Mouse (Mus musculus) hindbrain, embryonic 15.5 days (tissue): ENCODE results near the gene Ccl11. TPM values are rescaled to one million over a fixed set of nuclear protein-coding genes. Genes with fewer than 3 reads are reported as not detected.

Source experiments
- ATAC-seq: fragments of 200-750 bp; cut with Nextera tagmentation; 2 replicates; pipeline ENCODE4 v1.8.0; 2017; ENCODE audit warnings: low read depth, moderate number of reproducible peaks, moderate TSS enrichment; ENCODE audit not compliant: low FRiP score
- H3K27ac ChIP-seq: fragments of 300-500 bp; sonication (generic); replicated peaks from 2 replicates; pipeline ENCODE4 v1.5.1; 2015; ENCODE audit warnings: mild to moderate bottlenecking, inconsistent platforms
- H3K27me3 ChIP-seq: fragments of 300-500 bp; sonication (generic); 2 replicates; pipeline ENCODE4 v1.6.1; 2015; ENCODE audit warnings: control low read depth, inconsistent platforms
- H3K36me3 ChIP-seq: fragments of 300-500 bp; sonication (generic); 2 replicates; pipeline ENCODE4 v1.6.1; 2015; ENCODE audit warnings: control low read depth, inconsistent platforms
- H3K4me1 ChIP-seq: fragments of 300-500 bp; sonication (generic); replicated peaks from 2 replicates; pipeline ENCODE4 v1.6.1; 2015; ENCODE audit warnings: control low read depth, inconsistent platforms
- H3K4me2 ChIP-seq: fragments of 300-500 bp; sonication (generic); 2 replicates; pipeline ENCODE4 v1.6.1; 2015; ENCODE audit warnings: moderate library complexity, mild to moderate bottlenecking, inconsistent platforms
- H3K4me3 ChIP-seq: fragments of 300-500 bp; sonication (generic); 2 replicates; pipeline ENCODE4 v1.5.1; 2015; ENCODE audit warnings: mild to moderate bottlenecking, inconsistent platforms
- H3K9ac ChIP-seq: fragments of 300-500 bp; sonication (generic); 2 replicates; pipeline ENCODE4 v1.6.1; 2015; ENCODE audit warnings: inconsistent platforms
- H3K9me3 ChIP-seq: fragments of 300-500 bp; sonication (generic); 2 replicates; pipeline ENCODE4 v1.6.1; 2016; ENCODE audit warnings: control low read depth, inconsistent platforms
- WGBS: fragments of 180-500 bp; shearing (Covaris S2); methylation state at CpG from one replicate; pipeline ENCODE4 v1.1.7; 2015; 5-methylcytosine and 5-hydroxymethylcytosine counted together
- polyA plus RNA-seq: library from polyadenylated mRNA; unstranded; fragments of >200 nt; fragmentation: Nextera tagmentation; extraction: Ambion mirVana; gene quantifications from 2 replicates; pipeline ENCODE4 v1.2.1, GENCODE M21; 2015

Ccl11 gene
- polyA plus RNA-seq, 1 experiment from 2014 or later, result 0.27 TPM

- 73% methylated on average over 2 of the region's 2 CpGs for whole genome bisulfite sequencing
- H3K9me3 ChIP-seq, result no peaks in the 10 kb centered on the region
- no peak within 1 kb of the TSS for H3K9ac ChIP-seq
- no peak within 1 kb of the TSS for H3K4me2 ChIP-seq
- H3K27me3 ChIP-seq, result no peaks in the 10 kb centered on the region
- no peak within 1 kb of the TSS for H3K27ac ChIP-seq
- H3K4me1 ChIP-seq, result no peaks in the 10 kb centered on the region
- no peak for ATAC-seq
- H3K36me3 ChIP-seq, result no peaks in the 10 kb centered on the region
- H3K4me3 ChIP-seq, result no peak within 1 kb of the TSS
These were observed 43.9 kb downstream of the Ccl11 start, which contains the start of gene Ccl12 for GRCm38 (mm10) chr11:82101529-82101928. Ccl12 (plus strand) TSS chr11:82101845.

- no peaks in the 10 kb centered on the region for H3K9me3 ChIP-seq
- H3K9ac ChIP-seq, result no peak overlapping the region
- no peaks in the 10 kb centered on the region for H3K27me3 ChIP-seq
- H3K4me3 ChIP-seq, result no peak overlapping the region
- no peaks in the 10 kb centered on the region for H3K4me1 ChIP-seq
- H3K27ac ChIP-seq, result no peak overlapping the region
- no peak overlapping the region for H3K4me2 ChIP-seq
- H3K36me3 ChIP-seq, result no peaks in the 10 kb centered on the region
- ATAC-seq, result no peak
These were observed 52.0 kb downstream of the Ccl11 start for GRCm38 (mm10) chr11:82109611-82110010.

- 63% methylated on average over 6 of the region's 6 CpGs for WGBS
- Histone ChIP-seq H3K27me3 (no peaks in the 10 kb centered on the region), H3K36me3 (no peaks in the 10 kb centered on the region), H3K4me2 (no peak overlapping the region), H3K4me1 (no peaks in the 10 kb centered on the region), H3K9me3 (no peaks in the 10 kb centered on the region), H3K27ac (no peak overlapping the region), H3K9ac (no peak overlapping the region), H3K4me3 (no peak overlapping the region)
- no peak for ATAC-seq
These were observed 53.0 kb downstream of the Ccl11 start for GRCm38 (mm10) chr11:82110372-82111248.

Other genes starting within 250 kb of the Ccl11 start
- gene 5530401A14Rik, start 197.2 kb upstream of the Ccl11 start, polyA plus RNA-seq, result 0.73 and 1.2 TPM in 2 replicates
- gene Asic2, start 89.4 kb upstream of the Ccl11 start, polyA plus RNA-seq, result 17.0 and 17.7 TPM in 2 replicates
- 0.73 and 1.4 TPM in 2 replicates for gene Ccl2, start 22.3 kb upstream of the Ccl11 start, polyA plus RNA-seq
- not detected in 2 replicates for gene Gm17268, start 19.3 kb upstream of the Ccl11 start, polyA plus RNA-seq
- gene Ccl7, start 12.1 kb upstream of the Ccl11 start, polyA plus RNA-seq, result 0.78 and 1.4 TPM in 2 replicates
- gene Ccl12, start 44.0 kb downstream of the Ccl11 start, polyA plus RNA-seq, result 1.4 and 2.9 TPM in 2 replicates
- not detected in 2 replicates for gene Ccl8, start 57.4 kb downstream of the Ccl11 start, polyA plus RNA-seq
- gene Ccl1, start 247.9 kb downstream of the Ccl11 start, polyA plus RNA-seq, result 0.66 and 0.81 TPM in 2 replicates